Mouse (Mus musculus): ENCODE data around the gene Gzmb. TPM values are rescaled to one million over a fixed set of nuclear protein-coding genes. Genes with fewer than 3 reads are reported as not detected.

Gzmb gene
- polyA plus RNA-seq, 2 experiments from 2014 or later: 142 to 148 TPM

Other genes starting within 250 kb of the Gzmb start
- gene Mcpt1, start 244.3 kb downstream of the Gzmb start, polyA plus RNA-seq (2017; shearing (Covaris generic)): not detected
- gene Mcpt9, start 231.8 kb downstream of the Gzmb start, polyA plus RNA-seq (2017; shearing (Covaris generic)): not detected
- not detected for gene Mcpt2, start 220.2 kb downstream of the Gzmb start, polyA plus RNA-seq (2017; shearing (Covaris generic))
- gene Mcpt4, start 199.9 kb downstream of the Gzmb start, polyA plus RNA-seq (2017; shearing (Covaris generic)): not detected
- gene Mcpt8, start 177.0 kb downstream of the Gzmb start, polyA plus RNA-seq (2017; shearing (Covaris generic)): not detected
- not detected for gene Ctsg, start 159.7 kb downstream of the Gzmb start, polyA plus RNA-seq (2017; shearing (Covaris generic))
- gene Gzme, start 141.6 kb downstream of the Gzmb start, polyA plus RNA-seq (2017; shearing (Covaris generic)): not detected
- not detected for gene Gzmd, start 129.7 kb downstream of the Gzmb start, polyA plus RNA-seq (2017; shearing (Covaris generic))
- gene Gzmg, start 102.7 kb downstream of the Gzmb start, polyA plus RNA-seq (2017; shearing (Covaris generic)): not detected
- not detected for gene Gzmn, start 87.7 kb downstream of the Gzmb start, polyA plus RNA-seq (2017; shearing (Covaris generic))
- gene Gzmf, start 50.8 kb downstream of the Gzmb start, polyA plus RNA-seq (2017; shearing (Covaris generic)): under 1 TPM in 1 of 2 experiments, not detected in 1; 0.96 TPM
- 10 to 100 TPM in 1 of 2 experiments, 1 to 10 TPM in 1; 6.0 to 10.5 TPM for gene Gzmc, start 27.6 kb downstream of the Gzmb start, polyA plus RNA-seq (2017; shearing (Covaris generic))
- not detected for gene Atp12a, start 102.8 kb upstream of the Gzmb start, polyA plus RNA-seq (2017; shearing (Covaris generic))
- under 1 TPM in 1 of 2 experiments, not detected in 1; 0.21 TPM for gene Rnf17, start 140.3 kb upstream of the Gzmb start, polyA plus RNA-seq (2017; shearing (Covaris generic))

All from activated CD4-positive, CD25-positive, alpha-beta regulatory T cell, adult 4 months (primary cell).